Mouse (Mus musculus): ENCODE measurements around the gene Wipf3. TPM values are rescaled to one million over a fixed set of nuclear protein-coding genes. Genes with fewer than 3 reads are reported as not detected.

Wipf3 gene
- 10 to 100 TPM; 12.5 to 13.7 TPM for total RNA-seq (2021)
- long read RNA-seq, experiment 1, partial matches to known transcripts, result 2 of 5 reads
- long read RNA-seq, experiment 1, other reads (novel, unspliced or antisense), result 3 of 5 reads
- long read RNA-seq, experiment 2, partial matches to known transcripts, result 1 of 1 reads
- long read RNA-seq, experiment 2, other reads (novel, unspliced or antisense), result 0 of 1 reads

DNA sequence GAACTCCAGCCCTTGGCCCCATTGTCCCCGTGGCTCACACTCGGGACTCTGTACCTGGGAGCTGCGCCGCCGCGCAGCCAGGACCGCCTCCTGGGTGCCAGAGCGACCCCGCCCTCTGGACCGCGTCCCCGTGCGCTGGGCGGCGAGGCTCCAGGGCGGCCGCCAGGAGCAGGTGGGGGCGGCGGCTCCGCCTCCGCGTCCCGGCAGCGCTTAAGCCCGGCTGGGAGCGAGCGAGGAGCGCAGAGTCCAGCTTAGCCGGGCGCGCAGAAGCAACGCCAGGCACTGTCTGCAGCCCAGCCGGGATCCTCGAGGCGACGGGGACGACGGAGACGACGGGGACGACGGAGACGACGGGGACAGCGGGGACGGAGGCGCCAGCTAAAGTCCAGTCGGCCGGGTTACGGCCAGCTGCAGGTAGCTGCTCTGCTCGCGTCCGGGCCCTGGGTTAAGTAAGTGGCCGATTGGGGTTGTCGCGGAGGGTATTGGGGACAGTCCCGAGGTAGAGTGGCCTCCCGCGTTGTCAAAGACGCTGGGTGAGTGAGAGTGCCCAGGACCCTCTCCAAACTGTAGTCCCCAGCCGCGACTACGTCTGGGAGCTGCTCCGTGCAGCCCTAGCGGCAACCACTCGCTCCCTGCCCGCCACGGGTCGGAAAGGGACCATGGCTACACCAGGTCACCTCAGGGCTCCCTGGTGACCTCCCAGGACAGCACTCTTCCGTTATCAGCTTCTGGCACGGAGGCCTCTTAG is at the start of gene Wipf3:
Gene Wipf3 (plus strand): TSS at position 157 of the 748 bp plus-strand sequence.
- peak; percentile 64 for DNase-seq (ENCODE audit: low spot score)

DNA sequence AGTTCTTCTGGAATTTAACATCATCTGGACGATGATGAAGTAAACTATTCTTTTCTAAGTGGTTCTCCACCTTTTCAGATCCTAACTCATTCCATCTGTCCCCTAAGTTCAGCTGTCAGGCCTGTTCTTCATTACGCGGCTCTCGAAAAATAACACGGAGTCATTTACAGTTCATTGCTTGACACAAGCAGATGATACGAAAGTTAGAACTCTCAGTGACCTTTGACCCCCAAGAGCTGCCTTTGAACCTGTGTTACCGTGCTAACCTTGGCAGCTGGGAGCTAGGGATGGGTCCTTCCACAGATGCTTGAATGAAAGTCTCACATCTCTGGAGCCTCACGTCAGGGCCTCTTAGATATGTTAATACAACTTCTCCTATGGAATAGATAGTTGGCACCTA is 46.8 kb upstream of the Wipf3 start:
- no peak for DNase-seq (ENCODE audit: low spot score)

DNA sequence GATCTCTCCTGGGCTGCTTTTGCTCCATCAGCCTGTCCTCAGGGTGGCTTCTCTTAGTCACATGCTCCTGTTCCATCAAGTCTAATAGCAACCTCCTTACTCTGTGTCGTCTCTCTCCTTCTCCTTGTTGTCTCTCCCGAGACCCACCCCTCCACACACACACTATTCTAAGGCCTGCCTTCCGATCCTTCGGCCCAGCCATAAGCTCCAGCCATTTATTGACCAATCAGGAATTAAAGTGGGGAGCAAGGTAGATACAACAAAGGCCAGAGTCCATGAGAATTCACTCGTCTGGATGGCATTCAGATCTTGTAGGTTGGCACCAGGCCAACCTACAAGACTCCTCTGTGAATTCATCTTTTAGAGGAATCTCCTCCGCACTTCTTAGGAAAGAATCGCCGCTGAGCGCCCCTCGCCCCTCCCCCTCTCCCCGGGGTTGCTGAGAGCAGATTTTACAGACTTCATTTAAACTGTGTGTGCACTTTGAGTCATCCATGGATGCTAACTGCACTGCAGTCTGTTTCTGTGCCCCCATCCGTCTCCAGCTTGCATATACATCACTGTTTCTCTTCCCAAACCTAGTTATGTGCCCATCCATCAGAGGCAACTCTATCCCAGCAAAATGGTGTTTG is 45.4 kb upstream of the Wipf3 start:
- DNase-seq (ENCODE audit: low spot score), result no peak

GRCm38 (mm10) chr6:54384777-54385176 is 44.6 kb upstream of the Wipf3 start:
- DNase-seq (ENCODE audit: low spot score), result no peak

DNA sequence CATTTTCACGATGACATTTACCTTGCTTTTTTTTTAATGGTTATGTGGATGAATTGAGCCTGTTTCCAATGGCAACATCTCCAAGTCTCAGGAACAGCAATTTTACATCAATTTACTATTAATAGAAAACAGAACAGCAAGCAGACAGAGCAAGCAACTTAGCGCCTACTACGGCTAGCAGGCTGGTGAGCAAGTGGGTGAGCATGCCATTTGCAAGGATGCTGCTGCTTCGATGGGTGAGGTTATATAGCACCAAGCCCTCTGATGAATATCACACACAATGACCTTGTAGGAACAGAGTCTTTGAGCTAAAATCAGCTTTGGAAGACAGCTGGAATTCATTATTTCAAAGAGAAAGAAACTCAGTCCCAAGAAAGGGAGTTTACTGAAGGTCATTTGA is 43.0 kb upstream of the Wipf3 start:
- no peak for DNase-seq (ENCODE audit: low spot score)

GRCm38 (mm10) chr6:54387044-54387443 is 42.4 kb upstream of the Wipf3 start:
- no peak for DNase-seq (ENCODE audit: low spot score)

DNA sequence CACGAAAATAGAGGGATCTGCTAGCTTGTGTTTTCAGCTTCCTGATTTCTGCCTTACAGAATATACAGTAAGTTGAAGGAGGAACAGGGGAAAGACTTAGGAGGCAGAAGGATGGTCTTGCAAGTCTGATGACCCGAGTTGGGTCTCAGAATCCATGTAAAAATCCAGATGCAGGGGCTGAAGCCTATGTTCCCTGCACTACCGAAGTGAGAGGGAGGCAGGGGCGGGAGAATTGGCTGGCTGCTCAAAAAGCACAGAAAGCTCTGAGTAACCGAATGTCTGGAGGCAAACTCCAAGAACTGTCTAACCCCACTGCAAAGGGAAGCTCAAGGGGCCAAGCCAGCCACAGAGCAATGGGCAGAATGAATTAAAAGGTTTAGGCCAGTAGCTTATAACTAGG is 41.7 kb upstream of the Wipf3 start:
- no peak for DNase-seq (ENCODE audit: low spot score)

GRCm38 (mm10) chr6:54388690-54389275 is 40.6 kb upstream of the Wipf3 start:
- no peak for DNase-seq (ENCODE audit: low spot score)

GRCm38 (mm10) chr6:54391765-54392164 is 37.6 kb upstream of the Wipf3 start:
- DNase-seq (ENCODE audit: low spot score), result peak; percentile 51

- DNase-seq (ENCODE audit: low spot score), result no peak
Measured at GRCm38 (mm10) chr6:54393886-54394285, 35.5 kb upstream of the Wipf3 start.

GRCm38 (mm10) chr6:54399194-54399923 is 30.0 kb upstream of the Wipf3 start:
- DNase-seq (ENCODE audit: low spot score), result no peak

GRCm38 (mm10) chr6:54401503-54401902 is 27.9 kb upstream of the Wipf3 start:
- no peak for DNase-seq (ENCODE audit: low spot score)

DNA sequence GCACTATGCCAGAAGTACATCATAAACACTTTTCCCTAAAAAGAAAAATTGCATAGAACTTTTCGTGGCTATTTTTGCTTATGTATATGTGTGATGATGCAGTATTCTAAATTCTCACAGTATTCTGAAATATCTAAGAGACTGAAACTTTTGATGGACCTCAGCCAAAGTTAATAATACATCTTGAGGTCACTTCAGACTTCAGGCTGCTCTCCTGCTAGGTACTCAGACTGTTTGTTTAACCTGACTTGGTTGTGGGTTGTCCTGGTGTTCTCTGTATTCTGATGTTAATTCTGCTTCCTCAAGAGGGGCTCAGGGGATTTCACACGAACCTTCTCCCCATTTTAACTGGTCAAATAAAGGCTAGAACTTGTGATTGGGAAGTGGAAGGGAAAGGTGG is 24.5 kb upstream of the Wipf3 start:
- DNase-seq (ENCODE audit: low spot score), result no peak

- no peak for DNase-seq (ENCODE audit: low spot score)
Measured at GRCm38 (mm10) chr6:54406116-54406515, 23.3 kb upstream of the Wipf3 start.

GRCm38 (mm10) chr6:54409271-54409670 is 20.1 kb upstream of the Wipf3 start:
- peak; percentile 59 for DNase-seq (ENCODE audit: low spot score)

DNA sequence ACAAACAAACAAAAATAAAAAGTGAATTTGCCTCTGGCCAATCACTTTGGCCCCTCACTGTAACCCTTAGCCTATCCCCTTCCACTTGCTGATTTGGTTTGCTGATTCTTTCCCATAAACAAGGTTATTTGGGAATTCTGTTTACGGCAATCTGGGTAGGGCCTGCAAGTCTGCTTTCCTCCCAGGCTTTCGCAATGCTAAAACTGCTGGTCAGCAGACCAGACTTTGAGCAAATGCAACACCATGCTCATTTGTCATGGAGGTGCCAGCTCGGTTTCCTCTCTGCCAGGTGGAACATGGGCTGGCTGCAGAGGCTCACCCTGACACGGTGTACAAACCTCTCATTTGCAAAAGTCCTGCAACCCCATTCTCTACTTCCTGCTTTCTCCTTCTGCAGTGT is 19.0 kb upstream of the Wipf3 start:
- no peak for DNase-seq (ENCODE audit: low spot score)

DNA sequence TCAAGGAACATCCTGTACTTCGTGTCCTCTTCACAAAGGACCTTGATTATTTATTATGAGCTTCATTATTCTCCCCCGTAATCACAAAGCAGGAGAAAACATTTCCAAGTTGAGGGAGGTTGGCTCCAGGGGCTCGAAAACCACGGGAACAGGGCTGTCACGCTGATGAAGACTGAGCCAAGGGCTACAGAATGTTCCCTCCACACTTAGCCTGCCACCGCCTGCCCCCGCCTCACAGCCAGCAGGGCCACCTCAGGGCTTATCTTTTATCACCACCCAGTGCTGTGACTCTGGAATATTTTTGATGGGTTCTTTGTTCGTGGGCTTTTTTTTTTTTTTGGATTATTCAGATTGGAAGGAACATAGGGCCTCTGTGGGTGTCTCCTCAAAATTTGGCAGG is 17.8 kb upstream of the Wipf3 start:
- no peak for DNase-seq (ENCODE audit: low spot score)

DNA sequence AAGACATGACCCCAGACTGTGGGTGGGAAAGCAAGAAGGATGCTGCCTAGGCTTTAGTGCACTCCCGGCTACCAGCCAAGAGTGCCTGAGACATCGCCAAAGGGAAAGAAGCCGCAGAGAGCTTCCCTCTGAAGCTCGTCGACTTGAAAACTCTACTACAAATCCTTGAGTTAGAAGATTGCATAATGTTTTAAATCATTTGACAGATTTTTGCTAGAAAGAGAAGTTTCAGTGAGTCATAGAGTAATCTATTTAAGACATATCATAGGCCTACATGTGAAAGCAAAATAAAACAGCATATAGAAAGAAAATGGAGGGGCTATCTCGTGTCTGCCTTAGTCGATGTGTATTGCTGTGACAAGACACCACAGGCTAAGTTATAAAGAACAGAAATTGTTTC is 16.5 kb upstream of the Wipf3 start:
- DNase-seq (ENCODE audit: low spot score), result no peak

- no peak for DNase-seq (ENCODE audit: low spot score)
Measured at GRCm38 (mm10) chr6:54425230-54425629, 4.2 kb upstream of the Wipf3 start.

DNA sequence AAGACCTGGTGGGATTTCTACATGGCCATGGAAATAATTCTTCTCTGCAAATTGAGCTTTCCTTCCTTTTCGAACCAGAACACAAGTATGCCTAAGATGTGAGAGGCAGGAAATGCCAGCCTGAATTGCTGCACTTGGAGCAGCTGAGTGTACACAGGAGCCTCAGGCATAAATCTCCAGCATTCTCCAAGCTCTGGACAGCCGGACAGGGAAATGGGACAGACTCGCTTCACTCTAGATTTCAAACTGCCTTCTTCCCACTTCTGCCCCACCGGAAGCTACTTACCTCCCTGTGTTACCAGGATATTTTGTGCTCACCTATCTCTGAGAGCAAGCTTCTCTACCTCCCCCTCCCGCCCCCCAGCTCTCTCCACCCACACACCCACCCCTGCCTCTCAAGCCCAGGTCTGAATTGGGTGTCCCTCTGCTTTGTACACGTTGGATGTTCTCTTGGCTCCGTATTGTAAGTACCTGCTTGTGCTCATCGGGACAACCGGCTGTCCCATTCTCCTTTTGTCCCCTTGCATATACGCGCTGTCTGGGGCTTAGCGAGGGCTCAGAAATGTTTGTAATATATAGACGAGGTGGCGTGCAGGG is 455 bp upstream of the Wipf3 start:
- no peak for DNase-seq (ENCODE audit: low spot score)

GRCm38 (mm10) chr6:54430221-54430620 is 818 bp downstream of the Wipf3 start:
- no peak for DNase-seq (ENCODE audit: low spot score)
